Mouse (Mus musculus): ENCODE data around the gene BC028528. TPM values are rescaled to one million over a fixed set of nuclear protein-coding genes. Genes with fewer than 3 reads are reported as not detected.

Gene BC028528
- polyA plus RNA-seq (2014; fragmentation: Illumina TruSeq; extraction: RNeasy Lipid Tissue Mini Kit (QIAGEN cat#74804); ENCODE audit: low read depth, low replicate concordance): 7.9 TPM

GRCm38 (mm10) chr3:95891211-95892065 lies at the start of gene BC028528:
TSS of gene BC028528 (minus strand) at chr3:95892005.

GRCm38 (mm10) chr3:95928658-95929503 lies 37.1 kb upstream of the BC028528 start, which contains the start of gene Anp32e:
TSS of gene Anp32e (plus strand) at chr3:95929246.

DNA sequence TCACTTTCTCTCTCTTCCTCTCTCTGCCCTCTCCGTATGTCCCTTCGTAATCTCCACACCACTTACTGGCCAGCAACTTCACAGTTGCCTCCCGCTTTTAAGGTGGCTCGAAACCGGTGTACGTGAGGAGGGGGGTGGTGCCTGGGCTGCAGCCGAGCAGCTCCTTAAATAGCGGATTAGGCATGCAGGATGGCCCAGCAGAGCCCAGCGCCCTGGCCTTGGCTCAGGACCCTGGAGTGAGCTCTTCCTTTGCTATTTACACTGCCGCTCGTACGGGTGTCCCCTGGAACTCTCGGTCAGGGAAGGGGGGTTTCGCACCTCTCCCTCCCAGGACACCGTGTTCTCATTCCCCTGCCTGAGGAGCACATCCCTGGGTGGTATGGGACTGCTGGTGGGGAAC lies 12.8 kb upstream of the BC028528 start, which contains the start of gene Car14:
Car14 (minus strand) TSS at position 124 of the 400 bp plus-strand sequence.

DNA sequence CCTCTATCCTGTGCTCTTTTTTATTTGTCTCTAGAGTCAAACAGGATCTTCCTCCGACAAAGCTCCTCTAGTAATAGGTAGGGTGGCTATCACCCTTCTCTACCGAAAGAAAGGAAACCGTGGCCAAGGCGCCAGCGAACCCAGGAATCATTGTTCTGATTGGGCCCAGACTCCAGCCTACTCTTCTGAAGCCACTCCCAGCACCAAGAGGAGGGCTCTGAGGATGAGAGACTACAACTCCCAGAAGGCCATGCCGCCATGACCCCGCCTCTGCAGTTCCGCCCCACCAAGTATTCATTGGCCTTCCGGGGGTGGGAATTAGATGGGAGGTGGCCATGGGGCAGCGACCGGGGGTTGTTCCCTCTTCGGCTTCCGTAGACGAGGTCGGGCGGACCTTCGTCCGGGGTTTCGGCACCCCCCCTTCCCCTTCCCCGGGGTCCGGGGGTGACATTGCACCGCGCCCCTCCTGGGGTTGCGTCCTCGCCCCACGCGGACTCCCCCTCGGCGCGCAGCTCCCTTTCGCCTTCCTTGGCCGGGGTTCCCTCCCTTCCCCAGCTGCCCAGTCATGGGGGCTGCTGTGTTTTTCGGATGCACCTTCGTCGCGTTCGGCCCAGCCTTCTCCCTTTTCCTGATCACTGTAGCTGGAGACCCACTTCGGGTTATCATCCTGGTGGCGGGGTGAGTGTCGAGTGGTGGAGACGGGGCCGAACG lies 2.0 kb upstream of the BC028528 start, which contains the start of gene Aph1a:
Aph1a (plus strand) TSS at position 364 of the 711 bp plus-strand sequence.

GRCm38 (mm10) chr3:95881979-95882815 lies 9.6 kb downstream of the BC028528 start, which contains the start of gene Ciart:
TSS of gene Ciart (minus strand) at chr3:95882251.

GRCm38 (mm10) chr3:95871392-95871867 lies 20.4 kb downstream of the BC028528 start, which contains the start of gene Mrps21:
TSS of gene Mrps21 (minus strand) at chr3:95871519.

GRCm38 (mm10) chr3:95855502-95856089 lies 36.2 kb downstream of the BC028528 start, which contains the start of gene Prpf3:
TSS of gene Prpf3 (minus strand) at chr3:95855885.

Other genes starting within 250 kb of the BC028528 start
- 113 TPM for gene Mcl1, start 233.2 kb downstream of the BC028528 start, polyA plus RNA-seq (2014; fragmentation: Illumina TruSeq; extraction: RNeasy Lipid Tissue Mini Kit (QIAGEN cat#74804); ENCODE audit: low read depth, low replicate concordance)
- 0.50 TPM for gene Adamtsl4, start 204.1 kb downstream of the BC028528 start, polyA plus RNA-seq (2014; fragmentation: Illumina TruSeq; extraction: RNeasy Lipid Tissue Mini Kit (QIAGEN cat#74804); ENCODE audit: low read depth, low replicate concordance)
- gene Ecm1, start 152.4 kb downstream of the BC028528 start, polyA plus RNA-seq (2014; fragmentation: Illumina TruSeq; extraction: RNeasy Lipid Tissue Mini Kit (QIAGEN cat#74804); ENCODE audit: low read depth, low replicate concordance): 18.8 TPM
- 10.8 TPM for gene Tars2, start 131.8 kb downstream of the BC028528 start, polyA plus RNA-seq (2014; fragmentation: Illumina TruSeq; extraction: RNeasy Lipid Tissue Mini Kit (QIAGEN cat#74804); ENCODE audit: low read depth, low replicate concordance)
- gene Rprd2, start 73.1 kb downstream of the BC028528 start, polyA plus RNA-seq (2014; fragmentation: Illumina TruSeq; extraction: RNeasy Lipid Tissue Mini Kit (QIAGEN cat#74804); ENCODE audit: low read depth, low replicate concordance): 14.6 TPM
- gene Prpf3, start 36.1 kb downstream of the BC028528 start, polyA plus RNA-seq (2014; fragmentation: Illumina TruSeq; extraction: RNeasy Lipid Tissue Mini Kit (QIAGEN cat#74804); ENCODE audit: low read depth, low replicate concordance): 12.8 TPM
- gene Mrps21, start 20.5 kb downstream of the BC028528 start, polyA plus RNA-seq (2014; fragmentation: Illumina TruSeq; extraction: RNeasy Lipid Tissue Mini Kit (QIAGEN cat#74804); ENCODE audit: low read depth, low replicate concordance): 20.9 TPM
- 0.77 TPM for gene Ciart, start 9.8 kb downstream of the BC028528 start, polyA plus RNA-seq (2014; fragmentation: Illumina TruSeq; extraction: RNeasy Lipid Tissue Mini Kit (QIAGEN cat#74804); ENCODE audit: low read depth, low replicate concordance)
- gene Aph1a, start 2.0 kb upstream of the BC028528 start, polyA plus RNA-seq (2014; fragmentation: Illumina TruSeq; extraction: RNeasy Lipid Tissue Mini Kit (QIAGEN cat#74804); ENCODE audit: low read depth, low replicate concordance): 26.1 TPM
- 51.9 TPM for gene Car14, start 12.7 kb upstream of the BC028528 start, polyA plus RNA-seq (2014; fragmentation: Illumina TruSeq; extraction: RNeasy Lipid Tissue Mini Kit (QIAGEN cat#74804); ENCODE audit: low read depth, low replicate concordance)
- 28.9 TPM for gene Anp32e, start 37.2 kb upstream of the BC028528 start, polyA plus RNA-seq (2014; fragmentation: Illumina TruSeq; extraction: RNeasy Lipid Tissue Mini Kit (QIAGEN cat#74804); ENCODE audit: low read depth, low replicate concordance)
- gene Plekho1, start 104.0 kb upstream of the BC028528 start, polyA plus RNA-seq (2014; fragmentation: Illumina TruSeq; extraction: RNeasy Lipid Tissue Mini Kit (QIAGEN cat#74804); ENCODE audit: low read depth, low replicate concordance): 1.3 TPM
- 18.5 TPM for gene Vps45, start 166.5 kb upstream of the BC028528 start, polyA plus RNA-seq (2014; fragmentation: Illumina TruSeq; extraction: RNeasy Lipid Tissue Mini Kit (QIAGEN cat#74804); ENCODE audit: low read depth, low replicate concordance)
- 9.9 TPM for gene Otud7b, start 212.5 kb upstream of the BC028528 start, polyA plus RNA-seq (2014; fragmentation: Illumina TruSeq; extraction: RNeasy Lipid Tissue Mini Kit (QIAGEN cat#74804); ENCODE audit: low read depth, low replicate concordance)

All from liver, adult 10 weeks (tissue).